ENCODE assay signal across 8 mouse cellular contexts in the genomic region with DNA sequence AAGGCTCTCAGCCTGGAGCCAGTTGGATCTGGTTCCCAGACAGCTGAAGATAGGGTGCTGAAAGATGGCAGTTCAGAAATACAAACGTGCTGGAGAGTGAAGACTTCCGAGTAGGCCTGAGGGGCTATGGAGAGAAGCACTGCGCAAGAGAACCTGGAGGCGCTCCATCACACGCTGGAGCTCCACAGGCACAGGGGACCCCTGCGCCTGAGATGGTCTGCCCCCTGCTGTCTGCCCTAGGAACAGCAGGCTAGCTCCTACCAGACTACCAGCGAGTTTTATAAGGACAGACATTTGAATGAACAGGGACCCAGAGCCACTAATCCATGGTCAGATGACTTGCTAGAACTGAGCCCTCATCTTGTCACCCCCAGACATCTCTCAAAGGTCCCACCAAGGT. TPM values are rescaled to one million over a fixed set of nuclear protein-coding genes. Genes with fewer than 3 reads are reported as not detected.
A peak's percentile ranks its signal among the peaks of the same experiment; 100 is the strongest.
DNase-seq lines count a peak whose midpoint lies in the region; ATAC-seq and TF ChIP-seq lines count a peak whose summit lies in the region.

No protein-coding gene starts in this region.

- H3K27ac ChIP-seq in left cerebral cortex, adult 2 months, result no peak overlapping the region

- TF ChIP-seq CTCF in left cerebral cortex, adult 2 months (IDR thresholded peaks at IDR 0.05), result peak; percentile 93

- ATAC-seq in megakaryocyte progenitor cell, adult 5-6 weeks (replicated peaks; ENCODE audit: poor library complexity), result peak; percentile 81

- intact Hi-C loops in left cerebral cortex, adult 2 months (cut with DNase I), result loop anchor here (1.0 kb wide), 2 partner anchors 89 to 106 kb away; no protein-coding TSS in a partner anchor

- peak; percentile 94 for DNase-seq in ZHBTc4 (ENCODE audit: low read depth, low spot score)
- peak; percentile 71 to 83 for DNase-seq in cerebellum, postnatal 4 days (ENCODE audit: low spot score in 2 of 2)
- DNase-seq in gastrocnemius, adult 8-10 months (ENCODE audit: low spot score in 2 of 2), result peak; percentile 78 to 79
- DNase-seq in induced T-regulatory cell, adult 2 months (ENCODE audit: low read depth), result peak; percentile 89
- DNase-seq in left cerebral cortex, adult 2 months (ENCODE audit: extremely low spot score in 1 of 2, low spot score in 2 of 2), result peak; percentile 76 to 87
- peak; percentile 78 to 85 for DNase-seq in right cerebral cortex, postnatal 10 days (ENCODE audit: low spot score in 2 of 2)
- DNase-seq in urinary bladder, postnatal 14 days (ENCODE audit: low spot score), result peak; percentile 89

- no peak overlapping the region for H3K4me3 ChIP-seq in left cerebral cortex, adult 2 months

RNA-seq across cellular contexts. Expression of a gene that starts 35.0 kb away (rescaled TPM):
- 1 to 10 TPM in 2 of 4 experiments, under 1 TPM in 2; 0.63 to 1.1 (median 1.0) TPM for total RNA-seq in gastrocnemius, adult 8-10 months (2022)
- total RNA-seq in left cerebral cortex, adult 2 months (2021), result 1 to 10 TPM; 2.0 to 2.4 TPM
- total RNA-seq in megakaryocyte progenitor cell, adult 5-6 weeks (2015), result 3.0 and 3.6 TPM in 2 replicates
- total RNA-seq in megakaryocyte progenitor cell, adult 5-6 weeks (2017), result 3.1 and 4.7 TPM in 2 replicates
